Mouse (Mus musculus) kidney, postnatal 0 days (tissue): Measurements from ENCODE around the gene Tfap2a. TPM values are rescaled to one million over a fixed set of nuclear protein-coding genes. Genes with fewer than 3 reads are reported as not detected.

Experiments used
- ATAC-seq: fragments of 200-750 bp; cut with Nextera tagmentation; replicated peaks from 2 replicates; pipeline ENCODE4 v1.8.0; 2017; ENCODE audit warnings: low read depth, moderate number of reproducible peaks, moderate TSS enrichment, moderate library complexity; ENCODE audit not compliant: low FRiP score
- DNase-seq: peaks from one replicate; pipeline ENCODE4 v3.0.0-alpha.2; 2016; ENCODE audit warnings: low spot score
- H3K27ac ChIP-seq: fragments of 300-500 bp; sonication (generic); 2 replicates; pipeline ENCODE4 v1.5.1; 2014; ENCODE audit warnings: mild to moderate bottlenecking
- H3K27me3 ChIP-seq: fragments of 300-500 bp; sonication (generic); 2 replicates; pipeline ENCODE4 v1.6.1; 2014; ENCODE audit warnings: low read length, mixed read lengths; ENCODE audit not compliant: insufficient read depth
- H3K36me3 ChIP-seq: fragments of 300-500 bp; sonication (generic); 2 replicates; pipeline ENCODE4 v1.6.1; 2014; ENCODE audit warnings: low read length, mixed read lengths; ENCODE audit not compliant: insufficient read depth
- H3K4me1 ChIP-seq: fragments of 300-500 bp; sonication (generic); replicated peaks from 2 replicates; pipeline ENCODE4 v1.6.1; 2014; ENCODE audit warnings: antibody characterized with exemption, low read length, mixed read lengths; ENCODE audit not compliant: insufficient read depth
- H3K4me2 ChIP-seq: fragments of 300-500 bp; sonication (generic); 2 replicates; pipeline ENCODE4 v1.6.1; 2014; ENCODE audit warnings: mild to moderate bottlenecking, low read length, moderate library complexity, mixed read lengths
- H3K4me3 ChIP-seq: fragments of 300-500 bp; sonication (generic); replicated peaks from 2 replicates; pipeline ENCODE4 v1.5.1; 2014; ENCODE audit warnings: low read depth, low read length
- H3K9ac ChIP-seq: fragments of 300-500 bp; sonication (generic); 2 replicates; pipeline ENCODE4 v1.6.1; 2014; ENCODE audit warnings: low read depth, low read length
- H3K9me3 ChIP-seq: fragments of 300-500 bp; sonication (generic); replicated peaks from 2 replicates; pipeline ENCODE4 v1.6.1; 2016; ENCODE audit warnings: low read length, inconsistent platforms, mixed read lengths
- CTCF ChIP-seq: IDR thresholded peaks from 2 replicates; pipeline ENCODE4 v1.5.1; 2016; ENCODE audit warnings: antibody characterized with exemption, low read depth, mild to moderate bottlenecking, moderate library complexity
- WGBS: fragments of 180-500 bp; shearing (Covaris S2); extraction: QIAGEN DNeasy Blood & Tissue Kit; methylation state at CpG from one replicate; pipeline ENCODE4 v1.1.7; 2014; 5-methylcytosine and 5-hydroxymethylcytosine counted together
- polyA plus RNA-seq: library from polyadenylated mRNA; unstranded; fragments of >200 nt; fragmentation: Nextera tagmentation; extraction: Ambion mirVana; gene quantifications from 2 replicates; pipeline ENCODE4 v1.2.1, GENCODE M21; 2015

The Tfap2a gene
- polyA plus RNA-seq, 1 experiment from 2014 or later = 2.5 TPM

- Histone ChIP-seq H3K4me1 (no peaks in the 10 kb centered on the region), H3K27me3 (no peaks in the 10 kb centered on the region), H3K27ac (no peak overlapping the region), H3K4me3 (no peak overlapping the region), H3K9me3 (no peaks in the 10 kb centered on the region), H3K4me2 (no peak overlapping the region), H3K9ac (no peak overlapping the region), H3K36me3 (no peaks in the 10 kb centered on the region)
- TF ChIP-seq CTCF = no peak
- 92% methylated on average over 3 of the region's 3 CpGs for WGBS
- no peak for ATAC-seq
- DNase-seq = no peak
Measured at GRCm38 (mm10) chr13:40685790-40686189, 52.4 kb downstream of the Tfap2a start.

- Histone ChIP-seq H3K36me3 (no peaks in the 10 kb centered on the region), H3K9me3 (no peaks in the 10 kb centered on the region), H3K4me1 (no peaks in the 10 kb centered on the region), H3K4me2 (no peak overlapping the region), H3K27me3 (no peaks in the 10 kb centered on the region), H3K4me3 (no peak overlapping the region), H3K27ac (no peak overlapping the region), H3K9ac (no peak overlapping the region)
- ATAC-seq (no peak), DNase-seq (no peak)
- 32% methylated on average over 4 of the region's 4 CpGs for WGBS
- no peak for TF ChIP-seq CTCF
Measured at GRCm38 (mm10) chr13:40676730-40677129, 61.4 kb downstream of the Tfap2a start.

Other genes starting within 250 kb of the Tfap2a start
- gene Gcnt2, start 121.4 kb upstream of the Tfap2a start, polyA plus RNA-seq = 7.1 and 7.3 TPM in 2 replicates